Mouse (Mus musculus) bone marrow macrophage, adult 2 months (primary cell): Measurements from ENCODE around the gene Kcnq1.

ENCODE experiments used
- CTCF ChIP-seq: IDR thresholded peaks from 2 replicates; pipeline ENCODE4 v1.5.1; 2012; ENCODE audit warnings: low read depth, mild to moderate bottlenecking, low read length, moderate library complexity
- POLR2A ChIP-seq: IDR thresholded peaks from 2 replicates; pipeline ENCODE4 v1.6.1; 2012; ENCODE audit warnings: mild to moderate bottlenecking, low read depth, low read length, borderline replicate concordance

GRCm38 (mm10) chr7:143265386-143265785 is 159.2 kb downstream of the Kcnq1 start:
- TF ChIP-seq CTCF: no peak
- TF ChIP-seq POLR2A: no peak
